Mouse (Mus musculus) forebrain, embryonic 11.5 days (tissue): ENCODE data around the gene Tnrc18. TPM values are rescaled to one million over a fixed set of nuclear protein-coding genes. Genes with fewer than 3 reads are reported as not detected.

Source experiments
- ATAC-seq: fragments of 200-750 bp; cut with Nextera tagmentation; replicated peaks from 2 replicates; pipeline ENCODE4 v1.8.0; 2017; ENCODE audit warnings: moderate TSS enrichment; ENCODE audit not compliant: low FRiP score
- DNase-seq: peaks from one replicate; pipeline ENCODE4 v3.0.0-alpha.2; 2017; ENCODE audit warnings: low spot score
- H3K27ac ChIP-seq: fragments of 300-500 bp; sonication (generic); 2 replicates; pipeline ENCODE4 v1.5.1; 2014; ENCODE audit warnings: low read depth, low read length
- H3K27me3 ChIP-seq: fragments of 300-500 bp; sonication (generic); 2 replicates; pipeline ENCODE4 v1.6.1; 2014; ENCODE audit warnings: mild to moderate bottlenecking, low read length, mixed read lengths; ENCODE audit not compliant: control insufficient read depth, insufficient read depth
- H3K36me3 ChIP-seq: fragments of 300-500 bp; sonication (generic); 2 replicates; pipeline ENCODE4 v1.6.1; 2014; ENCODE audit warnings: mild to moderate bottlenecking, low read length, moderate library complexity, mixed read lengths; ENCODE audit not compliant: control insufficient read depth, insufficient read depth
- H3K4me1 ChIP-seq: fragments of 300-500 bp; sonication (generic); replicated peaks from 2 replicates; pipeline ENCODE4 v1.6.1; 2014; ENCODE audit warnings: low read length, mixed read lengths; ENCODE audit not compliant: control insufficient read depth, insufficient read depth
- H3K4me2 ChIP-seq: fragments of 300-500 bp; sonication (generic); 2 replicates; pipeline ENCODE4 v1.6.1; 2014; ENCODE audit warnings: low read depth, mild to moderate bottlenecking, low read length, moderate library complexity, mixed read lengths; ENCODE audit not compliant: severe bottlenecking
- H3K4me3 ChIP-seq: fragments of 300-500 bp; sonication (generic); 2 replicates; pipeline ENCODE4 v1.5.1; 2014; ENCODE audit warnings: low read depth, low read length
- H3K9ac ChIP-seq: fragments of 300-500 bp; sonication (generic); 2 replicates; pipeline ENCODE4 v1.6.1; 2014; ENCODE audit warnings: low read length
- H3K9me3 ChIP-seq: fragments of 300-500 bp; sonication (generic); 2 replicates; pipeline ENCODE4 v1.6.1; 2016; ENCODE audit warnings: low read length, mixed read lengths; ENCODE audit not compliant: control insufficient read depth
- WGBS: fragments of 180-500 bp; shearing (Covaris S2); extraction: QIAGEN DNeasy Blood & Tissue Kit; methylation state at CpG from one replicate; pipeline ENCODE4 v1.1.7; 2014; 5-methylcytosine and 5-hydroxymethylcytosine counted together
- polyA plus RNA-seq: library from polyadenylated mRNA; unstranded; fragments of >200 nt; fragmentation: Nextera tagmentation; extraction: Ambion mirVana; gene quantifications from 2 replicates; pipeline ENCODE4 v1.2.1, GENCODE M21; 2014

Gene Tnrc18
- polyA plus RNA-seq, 1 experiment from 2014 or later: 55.2 TPM

DNA sequence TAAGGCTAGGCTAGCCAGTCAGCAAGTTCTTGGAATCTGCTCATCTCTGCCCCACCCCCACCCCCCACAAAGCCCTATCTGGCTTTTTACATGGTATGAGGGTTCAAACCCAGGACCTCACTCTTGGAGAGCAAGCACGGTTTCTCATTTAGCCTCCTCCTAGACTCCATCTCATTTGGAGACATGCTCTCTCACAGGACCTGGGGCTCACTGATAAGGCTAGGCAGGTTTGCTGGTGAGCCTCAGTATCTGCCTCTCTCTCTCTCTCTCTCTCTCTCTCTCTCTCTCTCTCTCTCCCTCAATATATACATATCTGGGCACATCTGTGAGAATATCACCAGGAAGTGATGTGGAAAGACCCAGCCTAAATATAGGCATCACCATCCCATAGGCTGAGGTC, 138.4 kb downstream of the Tnrc18 start:
- no peak overlapping the region for H3K27ac ChIP-seq
- no peaks in the 10 kb centered on the region for H3K9me3 ChIP-seq
- H3K4me1 ChIP-seq: no peaks in the 10 kb centered on the region
- H3K36me3 ChIP-seq: no peaks in the 10 kb centered on the region
- no peak overlapping the region for H3K9ac ChIP-seq
- H3K4me3 ChIP-seq: no peak overlapping the region
- ATAC-seq (no peak), DNase-seq (no peak)
- H3K4me2 ChIP-seq: no peak overlapping the region
- H3K27me3 ChIP-seq: no peaks in the 10 kb centered on the region
- WGBS: 96% methylated on average over 1 of the region's 1 CpGs

DNA sequence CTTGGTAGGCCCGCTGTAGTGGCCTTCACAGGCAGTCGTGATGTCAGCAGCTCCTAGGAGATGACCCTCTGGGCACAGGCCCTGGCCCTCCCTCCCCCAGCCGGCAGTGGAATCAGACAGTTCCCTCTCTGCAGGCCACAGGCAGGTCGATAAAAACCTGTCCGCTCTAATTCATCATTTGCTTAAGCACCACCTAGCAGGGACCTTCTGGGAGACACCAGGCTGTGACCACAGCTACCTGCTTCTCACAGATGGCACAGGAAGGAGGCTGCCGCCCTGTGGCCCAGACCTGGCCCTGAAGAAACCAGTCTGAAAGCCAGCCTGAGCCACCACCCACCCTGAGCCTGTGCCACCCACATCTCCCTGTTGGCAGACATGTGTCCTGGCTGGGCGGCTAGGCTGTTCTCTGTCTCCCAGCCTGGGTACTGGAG, 139.3 kb downstream of the Tnrc18 start:
- Histone ChIP-seq H3K9me3 (no peaks in the 10 kb centered on the region), H3K27ac (no peak overlapping the region), H3K9ac (no peak overlapping the region), H3K4me2 (no peak overlapping the region), H3K36me3 (no peaks in the 10 kb centered on the region), H3K4me1 (no peaks in the 10 kb centered on the region), H3K27me3 (no peaks in the 10 kb centered on the region), H3K4me3 (no peak overlapping the region)
- WGBS: 70% methylated on average over 7 of the region's 7 CpGs
- DNase-seq: no peak
- no peak for ATAC-seq

Other genes starting within 250 kb of the Tnrc18 start
- 6.6 and 7.3 TPM in 2 replicates for gene Mmd2, start 208.9 kb downstream of the Tnrc18 start, polyA plus RNA-seq
- gene Wipi2, start 190.0 kb downstream of the Tnrc18 start, polyA plus RNA-seq: 61.2 and 62.0 TPM in 2 replicates
- 31.3 and 35.6 TPM in 2 replicates for gene Slc29a4, start 125.2 kb downstream of the Tnrc18 start, polyA plus RNA-seq
- 15.4 and 16.0 TPM in 2 replicates for gene Fbxl18, start 77.8 kb upstream of the Tnrc18 start, polyA plus RNA-seq
- 13,526 and 13,808 TPM in 2 replicates for gene Actb, start 89.1 kb upstream of the Tnrc18 start, polyA plus RNA-seq
- 680 and 728 TPM in 2 replicates for gene Fscn1, start 142.7 kb upstream of the Tnrc18 start, polyA plus RNA-seq